Comparison of ENCODE assay signal across 19 mouse cellular contexts in genomic region chr1:53781311-53781710, GRCm38 (mm10). TPM values are rescaled to one million over a fixed set of nuclear protein-coding genes. Genes with fewer than 3 reads are reported as not detected.
A peak's percentile ranks its signal among the peaks of the same experiment; 100 is the strongest.
DNase-seq lines count a peak whose midpoint lies in the region; ATAC-seq and TF ChIP-seq lines count a peak whose summit lies in the region.
"Had no signal": no experiment of that assay in that cellular context is flagged by ENCODE, and none has a peak within 500 bp of the region (broad histone marks: within the 10 kb centered on the region; RNA-seq: fewer than 3 reads in every experiment).

No protein-coding gene starts in this region.

- H3K4me1 ChIP-seq in CH12.LX (ENCODE audit: control insufficient read depth in 1 of 2, insufficient read depth in 2 of 2) = peaks cover 0 to 50% of the 10 kb centered on the region in 2 experiments; a peak in 3 of 4 replicates
- 0 out of 2 replicates have a peak, but pooled peaks cover 3% of the 10 kb centered on the region for H3K4me1 ChIP-seq in intestine, postnatal 0 days (replicated peaks; ENCODE audit: control insufficient read depth, insufficient read depth, low read length)
- H3K4me1 ChIP-seq in cerebellum, adult 2 months (ENCODE audit: control insufficient read depth, insufficient read depth, low read length) = no peaks in the 10 kb centered on the region
- H3K4me1 ChIP-seq in heart, embryonic 10.5 days = no peaks in the 10 kb centered on the region

- TF ChIP-seq RAD21 in CH12.LX (IDR thresholded peaks at IDR 0.05; ENCODE audit: low read depth, low read length) = no peak

- H3K27me3 ChIP-seq in CH12.LX (replicated peaks) = no peaks in the 10 kb centered on the region
- H3K27me3 ChIP-seq in myocyte (ENCODE audit: control insufficient read depth, insufficient read depth, insufficient read length) = no peaks in the 10 kb centered on the region
- H3K27me3 ChIP-seq in intestine, postnatal 0 days (replicated peaks; ENCODE audit: control insufficient read depth, insufficient read depth, low read length) = no peaks in the 10 kb centered on the region
- no peaks in the 10 kb centered on the region; the same call in 1 of the 2 replicates for H3K27me3 ChIP-seq in cerebellum, adult 2 months (ENCODE audit: control insufficient read depth, insufficient read depth, low read length)
- H3K27me3 ChIP-seq in heart, embryonic 10.5 days (ENCODE audit: insufficient read depth, poor library complexity, severe bottlenecking) = no peaks in the 10 kb centered on the region
- H3K27me3 ChIP-seq: forebrain, embryonic 13.5 days; midbrain, embryonic 12.5 days had no signal

- in situ Hi-C loops in CH12.LX (cut with MboI; ENCODE audit: low pct_ligation_motif_present, low pct_unique_long_range_greater_than_20kb, low sequenced_read_pairs) = loop anchor here (25.0 kb wide), 1 partner anchor 106 kb away; no protein-coding TSS in a partner anchor

- H3K27ac ChIP-seq in CH12.LX (ENCODE audit: insufficient read depth, low read depth) = no peak overlapping the region
- no peak overlapping the region for H3K27ac ChIP-seq in intestine, postnatal 0 days (ENCODE audit: low read depth, low read length)
- H3K27ac ChIP-seq in cerebellum, adult 2 months (ENCODE audit: insufficient read depth, low read length) = no peak overlapping the region
- no peak overlapping the region for H3K27ac ChIP-seq in heart, embryonic 10.5 days
- H3K27ac ChIP-seq: forebrain, embryonic 13.5 days; limb, embryonic 10.5 days; midbrain, embryonic 12.5 days had no signal

- H3K36me3 ChIP-seq in CH12.LX (replicated peaks in 1 of 2; ENCODE audit: control insufficient read depth in 1 of 2, insufficient read depth in 1 of 2, low read length in 1 of 2) (peaks cover 0 to 2% of the 10 kb centered on the region in 2 experiments), myocyte (ENCODE audit: control insufficient read depth, insufficient read depth) (peaks cover 3% of the 10 kb centered on the region)
- no peaks in the 10 kb centered on the region for H3K36me3 ChIP-seq in intestine, postnatal 0 days (ENCODE audit: control insufficient read depth, insufficient read depth)
- H3K36me3 ChIP-seq in heart, embryonic 10.5 days = no peaks in the 10 kb centered on the region
- H3K36me3 ChIP-seq: limb, embryonic 10.5 days; midbrain, embryonic 12.5 days had no signal

- peak overlapping the region; percentile 25 to 86 (median 54) for H3K4me3 ChIP-seq in CH12.LX (replicated peaks in 1 of 3; ENCODE audit: low read depth in 2 of 3, low read length in 2 of 3, poor library complexity in 1 of 3)
- peak overlapping the region; percentile 61 for H3K4me3 ChIP-seq in myocyte
- no peak overlapping the region for H3K4me3 ChIP-seq in intestine, postnatal 0 days (ENCODE audit: low read depth, low read length)
- no peak overlapping the region for H3K4me3 ChIP-seq in cerebellum, adult 2 months (replicated peaks; ENCODE audit: insufficient read depth, low read depth, low read length)
- no peak overlapping the region for H3K4me3 ChIP-seq in heart, embryonic 10.5 days
- H3K4me3 ChIP-seq: forebrain, embryonic 13.5 days; limb, embryonic 10.5 days; midbrain, embryonic 12.5 days had no signal

- WGBS in intestine, postnatal 0 days = 92% methylated on average over 1 of the region's 1 CpGs
- 81% methylated on average over 1 of the region's 1 CpGs for WGBS in cerebellum, adult 2 months
- 81% methylated on average over 1 of the region's 1 CpGs for WGBS in heart, embryonic 10.5 days

- peak; percentile 51 for DNase-seq in spleen, postnatal 36 days (ENCODE audit: low spot score in 2 of 2)
- no peak for DNase-seq in spleen, postnatal 14 days (ENCODE audit: low spot score in 2 of 2)
- no peak for DNase-seq in CH12.LX (ENCODE audit: extremely low read depth)
- DNase-seq in cerebellum, adult 2 months = no peak
- no peak for DNase-seq in heart, embryonic 10.5 days (ENCODE audit: low spot score)
- DNase-seq: adrenal gland, adult 2 months; cerebellum, adult 8-10 months; heart, postnatal 10 days; kidney, adult 8-10 months; kidney, postnatal 14 days; liver; lung, postnatal 10 days; right cerebral cortex, postnatal 14 days had no signal

- peaks cover 60% of the 10 kb centered on the region for H3K79me2 ChIP-seq in CH12.LX (replicated peaks; ENCODE audit: control insufficient read depth, extremely low read depth, insufficient read depth, poor library complexity, severe bottlenecking)
- peaks cover 83% of the 10 kb centered on the region for H3K79me2 ChIP-seq in myocyte (ENCODE audit: control insufficient read depth, insufficient read depth)

- TF ChIP-seq EP300 in CH12.LX (IDR thresholded peaks at IDR 0.05; ENCODE audit: low read length) = no peak

- dilution Hi-C loops in CH12.LX (cut with MboI; ENCODE audit: extremely low pct_ligation_motif_present, extremely low pct_unique_long_range_greater_than_20kb, low sequenced_read_pairs) = no loop called here

- H3K4me2 ChIP-seq in CH12.LX (ENCODE audit: insufficient read depth, low read depth, poor library complexity, severe bottlenecking) (peak overlapping the region; percentile 91), myocyte (ENCODE audit: low read depth) (peak overlapping the region; percentile 69)
- no peak overlapping the region for H3K4me2 ChIP-seq in intestine, postnatal 0 days (replicated peaks; ENCODE audit: low read depth)
- H3K4me2 ChIP-seq: forebrain, embryonic 13.5 days; heart, embryonic 11.5 days; midbrain, embryonic 12.5 days had no signal

- no peak overlapping the region for H3ac ChIP-seq in myocyte (ENCODE audit: control insufficient read depth, insufficient read length)

- no peak for ATAC-seq in intestine, postnatal 0 days
- ATAC-seq: forebrain, embryonic 13.5 days had no signal

- peak overlapping the region; percentile 71; the same call in 1 of the 2 replicates for H3K9ac ChIP-seq in CH12.LX (ENCODE audit: insufficient read depth, low read depth)
- H3K9ac ChIP-seq in intestine, postnatal 0 days (ENCODE audit: low read depth, low read length) = no peak overlapping the region
- H3K9ac ChIP-seq: forebrain, embryonic 13.5 days; midbrain, embryonic 12.5 days had no signal

- TF ChIP-seq CTCF in CH12.LX (conservative IDR thresholded peaks at IDR 0.05 in 1 of 2, IDR thresholded peaks at IDR 0.05 in 1 of 2; ENCODE audit: low read depth in 2 of 2, low read length in 2 of 2) = no peak
- TF ChIP-seq CTCF in intestine, postnatal 0 days (IDR thresholded peaks at IDR 0.05; ENCODE audit: low read depth) = no peak
- no peak for TF ChIP-seq CTCF in cerebellum, adult 2 months (IDR thresholded peaks at IDR 0.05; ENCODE audit: borderline replicate concordance, insufficient read depth, low read depth, low read length)

- TF ChIP-seq POLR2A in CH12.LX (IDR thresholded peaks at IDR 0.05; ENCODE audit: low read depth, low read length) (no peak), myocyte (IDR thresholded peaks at IDR 0.05; ENCODE audit: insufficient read length, low read depth) (no peak)
- no peak for TF ChIP-seq POLR2A in cerebellum, adult 2 months (IDR thresholded peaks at IDR 0.05; ENCODE audit: borderline replicate concordance, insufficient read depth, low read length)

- H3K9me3 ChIP-seq in CH12.LX (replicated peaks; ENCODE audit: low read length) = no peaks in the 10 kb centered on the region
- no peaks in the 10 kb centered on the region for H3K9me3 ChIP-seq in intestine, postnatal 0 days (ENCODE audit: control insufficient read depth)
- H3K9me3 ChIP-seq in heart, embryonic 10.5 days = no peaks in the 10 kb centered on the region
- H3K9me3 ChIP-seq: forebrain, embryonic 13.5 days; limb, embryonic 10.5 days; midbrain, embryonic 12.5 days had no signal

TF ChIP-seq in CH12.LX, 34 proteins besides CTCF, POLR2A, EP300 and RAD21:
- TF ChIP-seq KAT2A (IDR thresholded peaks at IDR 0.05; ENCODE audit: insufficient replicate concordance, low read length) = no peak

TF ChIP-seq in myocyte, 11 proteins besides CTCF, POLR2A, EP300 and RAD21:
- TF ChIP-seq TCF3 (IDR thresholded peaks at IDR 0.05; ENCODE audit: insufficient read length, low read depth) = no peak
TF ChIP-seq in myocyte: peak in this region for 0.

RNA-seq across cellular contexts. Expression of gene Stk17b, which starts 3.7 kb away (rescaled TPM):
- total RNA-seq in CH12.LX (2012; rRNA removed) = 25.2 and 27.7 TPM in 2 replicates
- total RNA-seq in CH12.LX (2014; rRNA removed) = 58.6 and 70.5 TPM in 2 replicates
- 42.9 and 46.3 TPM in 2 replicates for polyA plus RNA-seq in CH12.LX (2012; ENCODE audit: insufficient read length, low read depth)
- polyA plus RNA-seq in myocyte (2012; fragmentation: generic; extraction: Trizol) = 28.4 TPM
- polyA plus RNA-seq in intestine, postnatal 0 days (2015; fragmentation: Nextera tagmentation; extraction: Ambion mirVana) = 17.1 and 17.8 TPM in 2 replicates
- polyA plus RNA-seq in cerebellum, adult 2 months (2012; rRNA removed) = 25.2 and 28.1 TPM in 2 replicates
- polyA plus RNA-seq in heart, embryonic 10.5 days (2016; fragmentation: Nextera tagmentation; extraction: Ambion mirVana) = 12.0 and 15.3 TPM in 2 replicates

Comparison
In these comparisons a context has a peak if more than half of its experiments do, and no peak if none do; other contexts are left out.
1. DNase-seq: peak in spleen, postnatal 36 days (2 of 2); none in spleen, postnatal 14 days (0 of 2), CH12.LX (single experiment), cerebellum, adult 2 months (0 of 2) and heart, embryonic 10.5 days (single experiment).
2. H3K4me3 ChIP-seq: peak in CH12.LX (3 of 3) and myocyte (single experiment); none in intestine, postnatal 0 days (single experiment), cerebellum, adult 2 months (single experiment) and heart, embryonic 10.5 days (single experiment).